Mouse (Mus musculus) sigmoid colon, adult 10 weeks (tissue): ENCODE data around the gene Dand5. TPM values are rescaled to one million over a fixed set of nuclear protein-coding genes. Genes with fewer than 3 reads are reported as not detected.

Experiments used
- polyA plus RNA-seq: library from polyadenylated mRNA; stranded (reverse); fragments of 350-450 nt; fragmentation: Illumina TruSeq; extraction: RNeasy Lipid Tissue Mini Kit (QIAGEN cat#74804); gene quantifications from one replicate; pipeline ENCODE4 v1.2.3, GENCODE M21; 2014; ENCODE audit warnings: low read depth, low replicate concordance

The Dand5 gene
- polyA plus RNA-seq = 1.5 TPM

GRCm38 (mm10) chr8:84822723-84823122 lies at the start of gene Dand5:
Dand5 (minus strand) TSS chr8:84822823.

GRCm38 (mm10) chr8:84871376-84872308 lies 49.0 kb upstream of the Dand5 start, which contains the start of gene Syce2:
Syce2 (plus strand) TSS chr8:84872111.

DNA sequence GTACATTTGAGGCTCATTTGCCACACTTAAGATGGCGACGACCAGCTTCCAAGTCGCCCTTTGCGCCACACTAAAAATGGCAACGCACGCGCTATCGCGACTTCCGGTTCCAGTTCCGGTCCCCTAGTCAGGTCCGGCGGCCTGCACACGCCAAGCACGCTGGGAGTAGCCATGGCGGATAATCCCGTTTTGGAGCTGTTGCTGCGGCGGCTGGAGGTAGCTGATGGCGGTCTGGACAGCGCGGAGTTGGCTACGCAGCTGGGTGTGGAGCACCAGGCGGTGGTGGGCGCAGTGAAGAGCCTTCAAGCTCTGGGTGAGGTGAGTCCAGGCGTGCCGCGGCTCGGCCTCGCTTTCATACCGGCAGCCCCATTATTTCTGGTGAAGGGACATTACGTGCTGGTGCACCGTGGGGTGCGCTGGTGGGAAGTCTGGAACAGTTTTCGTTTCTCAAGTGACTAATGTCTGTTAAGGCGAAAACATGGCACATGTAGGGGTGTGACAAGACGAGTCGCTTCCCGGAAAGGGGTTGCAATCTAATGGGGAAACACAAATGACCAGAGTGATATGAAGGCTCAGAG lies 34.3 kb upstream of the Dand5 start, which contains the start of gene Farsa:
Gene Farsa (plus strand): TSS at position 126 of the 578 bp plus-strand sequence.

DNA sequence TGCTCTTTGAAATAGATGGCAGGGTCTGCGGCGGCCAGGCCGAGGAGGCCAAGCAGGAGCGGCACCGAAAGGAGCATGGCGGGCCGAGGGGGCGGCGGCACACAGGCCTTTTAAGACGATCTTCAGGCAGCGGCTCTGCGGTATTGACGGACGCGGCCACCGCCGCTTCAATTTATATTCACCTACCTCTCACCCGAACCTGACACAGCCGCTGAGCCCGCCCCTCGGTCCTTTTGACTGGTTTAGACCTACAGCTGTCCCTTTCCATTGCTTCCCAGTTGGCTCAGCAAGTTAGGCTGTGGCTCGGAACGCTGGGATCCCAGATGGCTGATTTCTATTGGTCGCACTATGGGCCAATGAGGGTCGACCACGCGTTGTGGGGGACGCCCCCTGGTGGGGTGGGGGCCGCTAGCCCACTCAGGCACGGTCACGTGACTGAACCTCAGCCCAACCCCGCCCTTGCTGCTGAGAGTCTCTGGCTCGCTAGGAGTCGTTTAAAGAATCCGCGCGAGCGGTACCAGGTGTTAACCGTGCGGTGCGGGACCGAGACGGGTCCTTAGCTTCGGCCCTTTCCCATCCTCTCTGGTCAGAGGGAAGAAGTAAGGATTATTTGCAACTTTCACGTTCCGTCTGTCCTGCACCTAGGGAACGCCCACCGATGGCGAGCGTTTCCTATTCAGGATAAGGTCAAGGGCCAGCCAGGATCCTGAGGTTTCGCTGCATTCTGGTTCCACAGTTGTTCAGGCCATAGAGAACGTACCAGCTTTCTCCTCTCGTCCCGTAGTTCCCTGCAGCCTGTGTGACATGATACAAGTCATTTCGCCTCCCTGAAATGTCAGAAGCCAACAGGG lies 24.3 kb upstream of the Dand5 start, which contains the start of gene Calr:
Gene Calr (minus strand): TSS at position 213 of the 851 bp plus-strand sequence.

DNA sequence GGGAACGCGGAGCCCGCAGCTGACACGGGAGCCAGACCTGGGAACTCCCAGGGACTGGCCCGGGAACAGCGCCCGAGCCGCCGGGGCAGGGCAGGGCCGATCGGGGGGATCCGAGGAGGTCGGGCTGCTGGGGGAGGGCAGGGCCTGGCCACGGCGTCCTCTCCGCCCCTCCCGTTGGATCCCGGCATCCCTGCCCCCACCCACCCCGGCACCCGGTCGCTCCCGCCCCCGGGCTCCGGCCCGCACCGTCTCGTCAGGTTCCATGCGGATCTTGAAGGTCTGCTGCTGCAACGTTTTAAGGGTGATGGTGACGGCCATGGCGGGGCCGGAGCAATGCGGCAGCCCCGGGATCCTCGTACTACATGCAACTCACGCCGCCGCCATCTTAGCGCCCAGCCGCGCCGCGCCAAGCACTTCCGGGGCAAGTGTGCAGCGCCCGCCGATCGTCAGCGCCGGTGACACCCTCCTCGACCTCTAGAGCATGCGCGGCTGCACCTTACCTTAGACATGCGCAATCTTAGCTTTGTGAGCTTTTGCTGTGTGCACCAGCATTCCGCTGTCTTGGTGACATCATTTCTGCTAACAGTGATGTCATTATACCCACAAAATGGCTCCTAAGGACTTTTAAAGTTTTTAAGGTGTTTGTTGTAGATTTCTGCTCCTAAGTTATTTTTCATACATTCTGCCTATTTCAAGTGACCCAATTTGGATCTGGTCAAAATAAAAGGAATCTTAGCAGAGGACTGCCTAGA lies 17.8 kb upstream of the Dand5 start, which contains the start of gene Rad23a:
Gene Rad23a (minus strand): TSS at position 418 of the 752 bp plus-strand sequence.

GRCm38 (mm10) chr8:84831490-84831889 lies 8.9 kb upstream of the Dand5 start, which contains the start of gene Gadd45gip1:
Gadd45gip1 (plus strand) TSS chr8:84831522.

DNA sequence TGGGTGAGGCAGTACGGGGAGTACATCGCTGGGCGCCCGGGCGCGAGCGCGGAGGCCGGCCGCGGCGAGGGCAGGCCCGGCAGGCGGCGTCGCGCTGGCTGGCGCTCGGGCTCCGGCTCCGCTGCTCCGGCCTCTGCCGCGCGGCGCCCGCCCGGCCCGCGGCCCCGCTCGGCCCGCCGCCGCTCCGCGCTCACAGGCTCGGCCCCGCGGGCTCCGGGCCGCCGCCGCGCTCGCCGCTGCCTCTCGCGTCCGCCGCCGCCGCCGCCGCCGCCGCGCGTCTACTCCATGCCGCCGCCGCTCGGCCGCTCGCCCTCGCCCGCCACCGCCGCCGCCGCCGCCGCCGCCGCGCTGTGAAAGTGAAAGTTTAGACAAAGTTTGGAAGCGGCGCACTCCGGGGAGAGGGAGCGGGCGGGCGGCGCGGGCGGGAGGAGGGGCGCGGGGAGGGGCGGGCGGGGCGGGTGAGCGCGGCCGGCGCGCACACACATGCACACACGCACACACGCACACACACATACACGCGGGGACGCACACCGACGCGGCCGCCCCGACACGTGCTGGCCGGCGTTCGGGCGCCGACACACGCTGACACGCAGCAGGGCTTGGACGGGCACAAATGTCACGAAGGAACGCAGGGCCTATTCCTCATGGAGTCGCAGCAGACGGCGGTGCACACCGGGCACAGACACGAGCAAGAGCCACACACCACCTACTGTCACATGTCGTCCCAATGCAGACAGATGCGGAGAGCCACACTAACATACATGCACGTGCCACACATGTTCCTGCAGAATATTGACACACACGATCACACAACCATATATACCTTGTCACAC lies 22.4 kb downstream of the Dand5 start, which contains the start of gene Nfix:
Gene Nfix (minus strand): TSS at position 346 of the 833 bp plus-strand sequence.

Other genes with a start within 250 kb of the Dand5 start
- 5.6 TPM for gene Ier2, start 160.0 kb downstream of the Dand5 start, polyA plus RNA-seq
- 12.7 TPM for gene Trmt1, start 136.5 kb downstream of the Dand5 start, polyA plus RNA-seq
- 2.2 TPM for gene Nacc1, start 135.0 kb downstream of the Dand5 start, polyA plus RNA-seq
- gene Lyl1, start 121.4 kb downstream of the Dand5 start, polyA plus RNA-seq = not detected
- not detected for gene G430095P16Rik, start 99.8 kb downstream of the Dand5 start, polyA plus RNA-seq
- gene Nfix, start 22.5 kb downstream of the Dand5 start, polyA plus RNA-seq = 19.0 TPM
- gene Gadd45gip1, start 8.7 kb upstream of the Dand5 start, polyA plus RNA-seq = 0.66 TPM
- 3.5 TPM for gene Rad23a, start 17.8 kb upstream of the Dand5 start, polyA plus RNA-seq
- gene Calr, start 24.1 kb upstream of the Dand5 start, polyA plus RNA-seq = 491 TPM
- 4.9 TPM for gene Farsa, start 34.2 kb upstream of the Dand5 start, polyA plus RNA-seq
- gene Syce2, start 49.3 kb upstream of the Dand5 start, polyA plus RNA-seq = 9.3 TPM
- 36.1 TPM for gene Gcdh, start 71.1 kb upstream of the Dand5 start, polyA plus RNA-seq
- gene Klf1, start 79.1 kb upstream of the Dand5 start, polyA plus RNA-seq = 0.38 TPM
- 11.0 TPM for gene Dnase2a, start 85.7 kb upstream of the Dand5 start, polyA plus RNA-seq
- gene Mast1, start 114.5 kb upstream of the Dand5 start, polyA plus RNA-seq = not detected
- not detected for gene Rtbdn, start 124.2 kb upstream of the Dand5 start, polyA plus RNA-seq
- gene Gm49661, start 146.6 kb upstream of the Dand5 start, polyA plus RNA-seq = not detected
- 27.1 TPM for gene Prdx2, start 146.8 kb upstream of the Dand5 start, polyA plus RNA-seq
- 2.4 TPM for gene Rnaseh2a, start 146.9 kb upstream of the Dand5 start, polyA plus RNA-seq
- gene Junb, start 155.9 kb upstream of the Dand5 start, polyA plus RNA-seq = 1.7 TPM
- 26.9 TPM for gene Hook2, start 167.8 kb upstream of the Dand5 start, polyA plus RNA-seq
- gene Best2, start 191.7 kb upstream of the Dand5 start, polyA plus RNA-seq = 3.1 TPM
- gene Asna1, start 202.5 kb upstream of the Dand5 start, polyA plus RNA-seq = 11.1 TPM
- gene Trir, start 204.0 kb upstream of the Dand5 start, polyA plus RNA-seq = 13.3 TPM
- gene Tnpo2, start 214.1 kb upstream of the Dand5 start, polyA plus RNA-seq = 12.3 TPM
- 2.6 TPM for gene Fbxw9, start 237.2 kb upstream of the Dand5 start, polyA plus RNA-seq
- gene Gm5741, start 245.2 kb upstream of the Dand5 start, polyA plus RNA-seq = not detected
- 23.2 TPM for gene Dhps, start 248.9 kb upstream of the Dand5 start, polyA plus RNA-seq